Mouse (Mus musculus) stomach, embryonic 15.5 days (tissue): ENCODE data around the gene Col19a1. TPM values are rescaled to one million over a fixed set of nuclear protein-coding genes. Genes with fewer than 3 reads are reported as not detected.

Source experiments
- ATAC-seq: fragments of 200-750 bp; cut with Nextera tagmentation; 2 replicates; pipeline ENCODE4 v1.8.0; 2017; ENCODE audit warnings: low read depth, moderate number of reproducible peaks, moderate TSS enrichment; ENCODE audit not compliant: insufficient read depth, low FRiP score
- H3K27ac ChIP-seq: fragments of 300-500 bp; sonication (generic); 2 replicates; pipeline ENCODE4 v1.5.1; 2015; ENCODE audit warnings: mild to moderate bottlenecking, inconsistent platforms
- H3K27me3 ChIP-seq: fragments of 300-500 bp; sonication (generic); replicated peaks from 2 replicates; pipeline ENCODE4 v1.6.1; 2015; ENCODE audit warnings: inconsistent platforms
- H3K36me3 ChIP-seq: fragments of 300-500 bp; sonication (generic); 2 replicates; pipeline ENCODE4 v1.6.1; 2015; ENCODE audit warnings: inconsistent platforms
- H3K4me1 ChIP-seq: fragments of 300-500 bp; sonication (generic); 2 replicates; pipeline ENCODE4 v1.6.1; 2015; ENCODE audit warnings: inconsistent platforms
- H3K4me2 ChIP-seq: fragments of 300-500 bp; sonication (generic); 2 replicates; pipeline ENCODE4 v1.6.1; 2015; ENCODE audit warnings: mild to moderate bottlenecking, inconsistent platforms
- H3K4me3 ChIP-seq: fragments of 300-500 bp; sonication (generic); replicated peaks from 2 replicates; pipeline ENCODE4 v1.5.1; 2015; ENCODE audit warnings: inconsistent platforms
- H3K9ac ChIP-seq: fragments of 300-500 bp; sonication (generic); 2 replicates; pipeline ENCODE4 v1.6.1; 2015; ENCODE audit warnings: inconsistent platforms
- H3K9me3 ChIP-seq: fragments of 300-500 bp; sonication (generic); 2 replicates; pipeline ENCODE4 v1.6.1; 2016; ENCODE audit warnings: inconsistent platforms
- WGBS: fragments of 180-500 bp; shearing (Covaris S2); methylation state at CpG from one replicate; pipeline ENCODE4 v1.1.7; 2015; 5-methylcytosine and 5-hydroxymethylcytosine counted together
- polyA plus RNA-seq: library from polyadenylated mRNA; unstranded; fragments of >200 nt; fragmentation: Nextera tagmentation; extraction: Ambion mirVana; gene quantifications from 2 replicates; pipeline ENCODE4 v1.2.1, GENCODE M21; 2015

Gene Col19a1
- polyA plus RNA-seq, 1 experiment from 2014 or later, result 3.5 TPM

- Histone ChIP-seq H3K9ac (no peak overlapping the region), H3K9me3 (no peaks in the 10 kb centered on the region), H3K4me1 (no peaks in the 10 kb centered on the region), H3K27me3 (no peaks in the 10 kb centered on the region), H3K27ac (no peak overlapping the region), H3K4me3 (no peak overlapping the region), H3K36me3 (no peaks in the 10 kb centered on the region), H3K4me2 (no peak overlapping the region)
- WGBS, result 72% methylated on average over 1 of the region's 1 CpGs
- no peak for ATAC-seq
Observed at GRCm38 (mm10) chr1:24547574-24547973, 39.7 kb downstream of the Col19a1 start.

GRCm38 (mm10) chr1:24539852-24540251 lies 47.4 kb downstream of the Col19a1 start:
- Histone ChIP-seq H3K4me2 (no peak overlapping the region), H3K9me3 (no peaks in the 10 kb centered on the region), H3K36me3 (no peaks in the 10 kb centered on the region), H3K4me1 (no peaks in the 10 kb centered on the region), H3K27ac (no peak overlapping the region), H3K9ac (no peak overlapping the region), H3K27me3 (no peaks in the 10 kb centered on the region), H3K4me3 (no peak overlapping the region)
- no peak for ATAC-seq
- WGBS, result 68% methylated on average over 1 of the region's 1 CpGs

GRCm38 (mm10) chr1:24527194-24527593 lies 60.1 kb downstream of the Col19a1 start:
- Histone ChIP-seq H3K4me3 (no peak overlapping the region), H3K36me3 (no peaks in the 10 kb centered on the region), H3K27me3 (no peaks in the 10 kb centered on the region), H3K9ac (no peak overlapping the region), H3K4me1 (no peaks in the 10 kb centered on the region), H3K9me3 (no peaks in the 10 kb centered on the region), H3K4me2 (no peak overlapping the region), H3K27ac (no peak overlapping the region)
- no peak for ATAC-seq
- 46% methylated on average over 2 of the region's 2 CpGs for WGBS

GRCm38 (mm10) chr1:24517462-24517861 lies 69.8 kb downstream of the Col19a1 start:
- H3K4me3 ChIP-seq, result no peak overlapping the region
- ATAC-seq, result no peak
- H3K4me1 ChIP-seq, result no peaks in the 10 kb centered on the region
- WGBS, result 71% methylated on average over 4 of the region's 4 CpGs
- H3K9me3 ChIP-seq, result no peaks in the 10 kb centered on the region
- H3K36me3 ChIP-seq, result no peaks in the 10 kb centered on the region
- no peak overlapping the region for H3K9ac ChIP-seq
- no peaks in the 10 kb centered on the region for H3K27me3 ChIP-seq
- no peak overlapping the region for H3K4me2 ChIP-seq
- no peak overlapping the region for H3K27ac ChIP-seq

GRCm38 (mm10) chr1:24515341-24515740 lies 71.9 kb downstream of the Col19a1 start:
- no peak overlapping the region for H3K9ac ChIP-seq
- no peaks in the 10 kb centered on the region for H3K36me3 ChIP-seq
- no peak for ATAC-seq
- no peak overlapping the region for H3K4me3 ChIP-seq
- H3K9me3 ChIP-seq, result no peaks in the 10 kb centered on the region
- no peak overlapping the region for H3K4me2 ChIP-seq
- 79% methylated on average over 5 of the region's 5 CpGs for WGBS
- H3K27me3 ChIP-seq, result no peaks in the 10 kb centered on the region
- H3K27ac ChIP-seq, result no peak overlapping the region
- no peaks in the 10 kb centered on the region for H3K4me1 ChIP-seq

GRCm38 (mm10) chr1:24511536-24511935 lies 75.7 kb downstream of the Col19a1 start:
- Histone ChIP-seq H3K4me3 (no peak overlapping the region), H3K9me3 (no peaks in the 10 kb centered on the region), H3K36me3 (no peaks in the 10 kb centered on the region), H3K4me2 (no peak overlapping the region), H3K27ac (no peak overlapping the region), H3K9ac (no peak overlapping the region), H3K4me1 (no peaks in the 10 kb centered on the region), H3K27me3 (no peaks in the 10 kb centered on the region)
- ATAC-seq, result no peak
- 64% methylated on average over 6 of the region's 6 CpGs for WGBS

- Histone ChIP-seq H3K9me3 (no peaks in the 10 kb centered on the region), H3K36me3 (no peaks in the 10 kb centered on the region), H3K4me1 (no peaks in the 10 kb centered on the region), H3K27ac (no peak overlapping the region), H3K4me2 (no peak overlapping the region), H3K27me3 (no peaks in the 10 kb centered on the region), H3K4me3 (no peak overlapping the region), H3K9ac (no peak overlapping the region)
- no peak for ATAC-seq
- WGBS, result 89% methylated on average over 4 of the region's 4 CpGs
Observed at GRCm38 (mm10) chr1:24495400-24495799, 91.9 kb downstream of the Col19a1 start.

GRCm38 (mm10) chr1:24484161-24484560 lies 103.1 kb downstream of the Col19a1 start:
- WGBS, result 52% methylated on average over 5 of the region's 5 CpGs

GRCm38 (mm10) chr1:24471096-24471710 lies 116.1 kb downstream of the Col19a1 start:
- Histone ChIP-seq H3K4me1 (no peaks in the 10 kb centered on the region), H3K4me2 (no peak overlapping the region), H3K4me3 (no peak overlapping the region), H3K36me3 (no peaks in the 10 kb centered on the region), H3K27ac (no peak overlapping the region), H3K9ac (no peak overlapping the region), H3K9me3 (no peaks in the 10 kb centered on the region), H3K27me3 (no peaks in the 10 kb centered on the region)
- 68% methylated on average over 7 of the region's 7 CpGs for WGBS
- ATAC-seq, result no peak

More at GRCm38 (mm10) chr1:24484161-24484560, 103.1 kb downstream of the Col19a1 start:
- no peak overlapping the region for H3K27ac ChIP-seq
- no peak overlapping the region for H3K4me3 ChIP-seq
- no peak overlapping the region for H3K4me2 ChIP-seq
- no peak overlapping the region for H3K9ac ChIP-seq
- no peaks in the 10 kb centered on the region for H3K36me3 ChIP-seq
- no peak for ATAC-seq
- no peaks in the 10 kb centered on the region for H3K4me1 ChIP-seq
- H3K27me3 ChIP-seq, result no peaks in the 10 kb centered on the region
- H3K9me3 ChIP-seq, result no peaks in the 10 kb centered on the region

GRCm38 (mm10) chr1:24470633-24471032 lies 116.6 kb downstream of the Col19a1 start:
- Histone ChIP-seq H3K4me3 (no peak overlapping the region), H3K4me2 (no peak overlapping the region), H3K9ac (no peak overlapping the region), H3K27me3 (no peaks in the 10 kb centered on the region), H3K4me1 (no peaks in the 10 kb centered on the region), H3K36me3 (no peaks in the 10 kb centered on the region), H3K9me3 (no peaks in the 10 kb centered on the region), H3K27ac (no peak overlapping the region)
- ATAC-seq, result no peak
- 77% methylated on average over 5 of the region's 5 CpGs for WGBS

- Histone ChIP-seq H3K9me3 (no peaks in the 10 kb centered on the region), H3K4me2 (no peak overlapping the region), H3K4me1 (0 out of 2 replicates have a peak, but pooled peaks cover 3% of the 10 kb centered on the region), H3K9ac (no peak overlapping the region), H3K27ac (no peak overlapping the region), H3K27me3 (no peaks in the 10 kb centered on the region), H3K4me3 (no peak overlapping the region), H3K36me3 (no peaks in the 10 kb centered on the region)
- ATAC-seq, result peak; percentile 58; the same call in 1 of the 2 replicates
- 41% methylated on average over 3 of the region's 3 CpGs for WGBS
Observed at GRCm38 (mm10) chr1:24461305-24461887, 125.9 kb downstream of the Col19a1 start.

- no peaks in the 10 kb centered on the region for H3K27me3 ChIP-seq
- WGBS, result 81% methylated on average over 2 of the region's 2 CpGs
- H3K4me2 ChIP-seq, result no peak overlapping the region
- no peak overlapping the region for H3K9ac ChIP-seq
- no peaks in the 10 kb centered on the region for H3K9me3 ChIP-seq
- no peaks in the 10 kb centered on the region for H3K36me3 ChIP-seq
- peaks cover 6% of the 10 kb centered on the region; the same call in 1 of the 2 replicates for H3K4me1 ChIP-seq
- no peak overlapping the region for H3K4me3 ChIP-seq
- H3K27ac ChIP-seq, result no peak overlapping the region
- no peak for ATAC-seq
Observed at GRCm38 (mm10) chr1:24458015-24458414, 129.3 kb downstream of the Col19a1 start.
